Mouse (Mus musculus): ENCODE measurements around the gene Rab3il1.

The Rab3il1 gene

GRCm38 (mm10) chr19:10013348-10013747 is 11.9 kb downstream of the Rab3il1 start:
- no peak for DNase-seq (ENCODE audit: low spot score in 2 of 2)

DNA sequence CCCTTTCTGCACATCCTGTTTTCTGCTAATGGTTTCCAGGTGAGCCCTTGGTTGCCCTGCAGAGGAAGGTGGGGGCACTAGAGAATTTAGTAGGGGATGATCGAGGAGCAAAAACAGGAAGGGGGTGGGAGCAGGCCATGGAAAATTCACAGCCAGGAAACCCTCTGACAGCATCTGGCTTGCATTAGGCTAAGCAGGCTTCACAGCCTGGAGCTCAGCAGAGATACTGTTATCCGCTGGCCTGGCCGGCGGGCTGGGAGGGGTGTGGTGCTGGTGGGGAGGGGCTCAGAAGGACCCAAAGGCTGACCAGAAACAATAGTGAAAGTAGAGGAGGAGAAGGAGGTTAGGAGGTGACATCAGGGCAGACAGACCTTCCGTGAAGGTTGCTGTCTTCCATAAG is 12.4 kb downstream of the Rab3il1 start:
- DNase-seq (ENCODE audit: low spot score in 2 of 2): no peak

DNA sequence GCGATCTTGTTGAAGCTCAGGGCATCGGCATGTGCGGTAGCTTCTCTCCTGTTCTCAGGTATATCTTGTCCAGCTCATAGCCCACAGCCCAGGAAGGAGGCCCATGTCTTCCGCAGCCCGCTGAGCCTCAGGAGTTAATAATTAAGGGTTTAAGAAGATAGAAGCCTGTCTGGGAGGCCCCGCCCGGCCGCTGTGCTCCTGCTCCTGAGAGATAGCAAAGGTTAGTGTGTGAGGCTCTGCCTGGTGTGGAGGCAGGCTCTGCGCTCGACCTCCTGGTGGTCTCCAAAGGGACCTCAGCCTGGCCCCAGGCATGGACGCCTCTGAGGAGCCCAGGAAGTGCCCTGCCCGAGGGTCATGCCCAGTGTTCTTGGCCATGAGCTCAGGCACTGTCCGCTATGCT is 13.4 kb downstream of the Rab3il1 start:
- no peak for DNase-seq (ENCODE audit: low spot score in 2 of 2)

DNA sequence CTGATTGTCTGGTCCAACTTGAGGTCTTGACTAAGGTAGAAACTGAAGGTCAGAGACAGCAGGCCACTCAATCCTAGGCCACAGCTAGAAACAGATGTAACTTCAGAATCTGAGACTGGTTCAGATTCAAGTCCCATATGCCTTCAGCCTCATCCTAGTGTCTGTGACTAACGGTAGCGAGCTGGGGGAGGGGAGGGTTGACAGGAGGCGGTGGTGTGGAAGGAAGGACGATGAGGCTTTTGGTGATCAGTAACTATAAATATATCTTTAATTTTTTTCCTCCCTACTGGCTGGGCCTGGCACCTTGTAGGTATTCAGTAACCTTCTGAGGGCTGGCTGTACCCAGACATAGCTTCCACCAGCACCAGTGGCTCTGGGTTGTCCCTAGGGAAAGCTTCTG is 14.0 kb downstream of the Rab3il1 start:
- DNase-seq (ENCODE audit: low spot score in 2 of 2): no peak

DNA sequence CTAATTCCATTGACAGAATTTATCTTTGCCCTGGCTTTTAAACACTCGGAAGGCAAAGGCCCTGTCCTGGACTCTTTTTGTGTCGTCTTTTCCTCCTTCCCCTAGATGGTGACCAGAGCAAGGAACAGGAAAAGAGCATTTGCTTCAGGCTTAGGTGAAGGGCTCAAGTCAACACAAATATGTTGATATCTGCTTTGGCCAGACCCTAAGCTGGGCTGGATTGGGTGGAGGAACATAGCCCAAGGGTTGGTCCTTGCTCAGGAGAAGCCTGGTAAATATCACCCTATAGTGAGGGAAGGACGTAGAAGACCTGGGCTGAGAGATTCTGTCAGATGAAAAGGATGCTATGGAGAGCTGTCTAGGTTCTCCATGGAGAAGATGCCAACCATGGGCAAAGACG is 14.7 kb downstream of the Rab3il1 start:
- no peak for DNase-seq (ENCODE audit: low spot score in 2 of 2)

DNA sequence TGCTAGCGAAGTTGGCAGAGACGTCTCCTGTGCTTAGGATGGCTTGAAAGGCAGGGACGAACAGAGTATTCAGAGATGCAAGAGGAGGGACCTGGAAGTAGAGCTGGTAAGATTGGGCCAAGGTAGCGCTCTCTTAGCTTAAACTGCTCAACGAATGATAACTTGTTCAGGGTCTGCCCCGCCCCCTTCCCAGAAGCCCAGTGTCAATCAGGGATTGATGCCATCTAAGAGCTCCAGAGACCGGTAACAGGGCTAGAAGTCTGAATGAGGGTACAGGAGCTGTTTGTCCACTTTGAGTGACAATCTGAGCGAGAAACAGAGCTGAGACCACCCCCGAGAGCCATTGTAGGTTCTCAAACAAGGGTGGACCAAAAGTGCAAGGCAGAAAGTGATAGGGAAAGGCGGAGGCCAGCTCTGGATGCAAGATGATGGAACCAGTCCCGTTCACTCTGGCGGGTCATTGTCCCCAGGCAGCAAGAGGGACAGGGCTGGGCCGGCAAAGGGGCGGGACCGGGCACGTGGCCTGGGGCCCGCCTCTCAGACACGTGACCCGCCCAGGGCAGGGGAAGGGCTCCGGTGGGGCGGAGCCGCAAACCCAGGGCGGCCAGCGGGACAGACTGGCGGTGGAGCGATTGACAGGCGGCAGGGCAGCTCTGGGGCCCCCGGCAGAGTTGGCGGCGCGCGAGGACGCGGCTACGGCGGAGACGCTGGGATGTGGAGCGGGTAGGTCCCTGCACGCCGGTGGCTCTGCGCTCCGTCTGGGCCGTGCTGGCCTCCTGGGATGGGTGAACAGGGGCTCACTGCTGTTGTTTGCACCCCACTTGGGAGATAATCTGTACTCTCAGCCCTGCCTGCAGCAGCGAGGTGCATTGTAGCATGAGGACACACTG is 16.4 kb downstream of the Rab3il1 start:
- DNase-seq (ENCODE audit: low spot score in 2 of 2): peak; percentile 63 to 79

DNA sequence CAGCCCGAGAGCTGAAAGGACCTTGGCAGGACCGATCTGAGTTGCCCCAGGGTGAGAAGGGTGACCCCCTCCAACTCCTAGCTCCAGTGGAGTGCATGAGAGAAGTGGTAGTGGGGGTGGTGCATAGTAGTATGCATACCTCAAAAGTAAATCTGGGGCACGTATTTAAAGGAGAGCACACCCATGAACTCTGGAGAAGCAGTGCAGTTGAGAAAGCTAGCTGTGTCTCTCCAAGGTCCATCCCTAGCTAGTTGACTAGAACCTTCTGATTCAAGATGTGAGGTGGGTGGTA is 17.0 kb downstream of the Rab3il1 start:
- DNase-seq (ENCODE audit: low spot score in 2 of 2): no peak

GRCm38 (mm10) chr19:10019214-10019760 is 17.8 kb downstream of the Rab3il1 start:
- no peak for DNase-seq (ENCODE audit: low spot score in 2 of 2)

- no peak for DNase-seq (ENCODE audit: low spot score in 2 of 2)
Observed at GRCm38 (mm10) chr19:10021981-10022380, 20.5 kb downstream of the Rab3il1 start.

DNA sequence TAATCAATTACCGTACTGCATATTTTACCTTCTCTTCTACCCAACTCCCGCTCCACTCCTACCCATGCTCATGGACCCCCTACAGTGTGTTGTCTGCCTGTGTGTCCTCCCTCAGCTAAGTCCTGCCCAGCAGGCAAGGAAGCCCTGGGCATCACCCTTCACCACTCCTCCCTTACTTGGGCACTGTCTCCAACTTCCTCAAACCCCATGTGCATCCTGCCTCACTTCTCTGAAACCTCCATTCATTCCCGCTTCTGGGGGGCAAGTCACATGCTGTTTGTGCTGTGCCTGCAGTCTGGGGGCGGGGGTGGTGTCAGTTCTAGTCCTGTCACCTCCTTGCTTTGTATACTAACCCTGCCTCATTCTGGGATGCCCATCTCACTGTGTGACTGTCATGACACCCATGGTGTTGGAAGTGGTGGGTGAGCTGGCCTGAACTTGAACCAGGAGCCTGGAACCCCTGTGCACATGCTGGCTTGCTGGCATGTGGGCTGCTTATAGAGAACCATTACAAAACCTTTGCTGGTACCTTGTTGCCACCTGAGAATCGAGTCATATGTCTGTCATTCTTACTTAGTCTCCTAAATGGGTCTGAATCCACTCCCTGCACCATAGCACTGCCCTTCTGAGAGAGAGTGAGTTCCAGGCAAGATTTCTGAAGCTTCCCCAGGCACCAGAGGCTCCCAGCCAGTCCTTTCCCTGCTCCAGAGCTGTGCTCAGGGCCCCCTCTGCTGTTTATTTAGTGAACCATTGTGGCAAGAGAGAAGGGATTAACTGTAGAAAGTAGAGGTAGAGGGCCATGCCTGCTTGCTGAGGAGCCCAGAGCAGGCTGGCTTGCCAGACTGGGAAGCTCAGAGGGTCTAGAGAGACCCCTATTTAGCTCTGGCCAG is 21.2 kb downstream of the Rab3il1 start:
- DNase-seq (ENCODE audit: low spot score in 2 of 2): no peak

DNA sequence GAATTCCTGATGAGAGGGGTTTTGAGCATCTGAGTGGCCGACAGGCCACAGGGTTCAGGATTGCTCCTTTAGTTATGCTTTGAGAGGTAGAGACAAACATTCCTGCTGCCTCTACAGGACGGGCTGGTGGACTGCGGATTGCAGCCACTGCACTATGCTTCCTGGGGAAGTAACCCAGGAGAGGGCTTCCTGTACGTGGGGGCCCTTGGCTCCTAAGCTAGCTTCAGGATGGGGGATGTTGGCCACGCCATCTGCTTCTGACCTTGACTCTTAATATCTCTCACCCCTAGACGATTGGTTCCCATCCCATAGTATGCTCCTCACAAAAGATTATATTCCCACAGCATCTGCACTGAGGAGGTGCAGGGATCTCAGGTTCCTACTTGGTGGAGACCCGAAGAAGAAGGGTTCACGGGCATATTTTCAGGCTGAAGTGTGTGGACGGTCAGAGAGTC is 21.9 kb downstream of the Rab3il1 start:
- no peak for DNase-seq (ENCODE audit: low spot score in 2 of 2)

GRCm38 (mm10) chr19:10025169-10025875 is 23.9 kb downstream of the Rab3il1 start:
- DNase-seq (ENCODE audit: low spot score in 2 of 2): peak in 1 of 2 experiments; percentile 62

GRCm38 (mm10) chr19:10029746-10030145 is 28.3 kb downstream of the Rab3il1 start:
- no peak for DNase-seq (ENCODE audit: low spot score in 2 of 2)

DNA sequence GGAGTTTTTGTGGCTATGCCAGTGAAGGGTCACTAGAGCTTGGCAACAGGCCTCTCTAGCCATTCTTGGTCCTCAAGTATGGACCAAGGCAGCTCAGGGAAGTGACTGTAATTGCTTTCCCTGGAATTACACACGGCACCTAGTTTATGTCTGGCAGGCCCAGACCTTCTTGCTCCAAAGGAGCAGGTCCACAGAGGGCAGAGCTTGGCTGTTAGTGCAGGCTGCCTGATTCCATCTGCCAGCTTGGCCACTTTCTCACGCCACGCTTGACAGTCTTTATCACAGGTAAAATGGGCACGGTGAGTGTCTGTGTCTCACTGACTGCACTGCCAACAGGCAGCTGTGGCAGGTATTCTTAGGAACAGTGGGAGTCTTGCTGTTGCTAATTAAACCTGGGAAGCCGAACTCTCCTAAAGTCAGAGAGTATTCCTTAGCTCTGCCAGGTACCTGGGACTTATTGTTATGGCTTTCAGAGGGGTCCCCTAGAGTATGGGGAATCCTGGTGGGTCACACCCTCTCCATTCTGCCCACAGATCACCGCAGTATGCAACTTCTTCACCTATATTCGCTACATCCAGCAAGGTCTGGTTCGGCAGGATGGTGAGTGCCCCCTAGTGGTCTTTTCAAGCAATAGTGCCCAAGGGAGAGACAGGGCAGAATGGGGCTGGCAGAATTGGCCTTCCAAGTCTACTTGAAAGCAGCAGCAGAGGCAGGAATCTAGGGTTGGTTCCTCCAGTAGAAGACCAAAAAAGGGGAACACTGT is 31.9 kb downstream of the Rab3il1 start:
- peak in 1 of 2 experiments; percentile 42 for DNase-seq (ENCODE audit: low spot score in 2 of 2)

DNA sequence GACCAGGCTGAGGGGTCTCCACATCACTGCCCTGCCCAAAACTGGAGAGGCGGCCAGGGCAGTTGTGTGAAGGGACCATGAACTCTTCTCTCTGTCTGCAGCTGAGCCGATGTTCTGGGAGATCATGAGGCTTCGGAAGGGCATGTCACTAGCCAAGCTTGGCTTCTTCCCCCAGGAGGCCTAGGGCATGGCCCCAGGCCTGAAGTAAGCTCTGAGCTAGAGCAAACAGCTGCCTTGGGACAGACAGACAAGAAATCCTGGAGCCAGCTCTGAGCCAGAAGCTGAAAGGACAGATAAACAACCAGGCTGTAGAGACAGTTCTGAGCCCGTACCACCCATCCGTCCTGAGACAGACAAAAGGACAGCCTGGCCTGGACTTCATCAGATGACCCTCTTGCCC is 32.9 kb downstream of the Rab3il1 start:
- no peak for DNase-seq (ENCODE audit: low spot score in 2 of 2)

- peak; percentile 66 to 83 for DNase-seq (ENCODE audit: low spot score in 2 of 2)
Observed at GRCm38 (mm10) chr19:10034785-10035447, 33.4 kb downstream of the Rab3il1 start.

DNA sequence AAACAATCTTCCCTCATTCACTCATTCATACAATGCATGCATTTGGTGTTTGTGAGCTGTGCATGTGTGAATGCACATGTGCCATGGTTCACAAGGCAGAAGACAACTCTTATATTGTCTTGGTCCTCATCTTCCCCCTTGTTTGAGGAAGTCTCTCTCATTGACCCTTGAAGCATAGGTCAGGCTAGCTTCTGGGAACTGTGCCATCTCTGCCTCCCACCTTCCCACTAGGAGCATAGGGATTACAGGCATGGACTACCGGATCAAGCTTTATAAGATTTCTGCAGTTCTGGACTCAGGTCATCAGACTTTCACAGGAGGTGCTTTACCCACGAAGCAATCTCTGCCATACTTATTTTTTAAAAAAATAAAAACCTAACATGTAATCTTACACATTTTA is 36.1 kb downstream of the Rab3il1 start:
- no peak for DNase-seq (ENCODE audit: low spot score in 2 of 2)

- no peak for DNase-seq (ENCODE audit: low spot score in 2 of 2)
Observed at GRCm38 (mm10) chr19:10038364-10038763, 36.9 kb downstream of the Rab3il1 start.

DNA sequence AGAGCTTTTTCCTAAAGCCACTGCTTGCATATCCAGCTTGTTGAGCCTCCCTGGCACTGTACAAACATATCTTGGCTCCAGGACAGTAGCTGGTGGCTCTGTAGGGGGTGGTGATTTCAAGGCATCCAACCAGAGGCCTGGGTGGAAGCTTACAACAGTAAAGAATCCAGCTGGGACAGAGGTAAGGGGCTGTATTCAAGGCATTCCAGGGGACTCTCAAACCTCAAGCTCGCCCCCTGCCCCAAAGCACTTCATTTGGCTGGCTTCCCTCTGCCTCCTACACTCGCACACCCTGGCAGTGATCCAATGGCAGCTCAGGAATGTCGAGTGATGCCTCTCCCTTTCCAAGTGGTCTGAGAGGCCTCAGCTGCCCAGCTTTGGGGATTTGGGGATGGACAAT is 37.4 kb downstream of the Rab3il1 start:
- no peak for DNase-seq (ENCODE audit: low spot score in 2 of 2)

DNA sequence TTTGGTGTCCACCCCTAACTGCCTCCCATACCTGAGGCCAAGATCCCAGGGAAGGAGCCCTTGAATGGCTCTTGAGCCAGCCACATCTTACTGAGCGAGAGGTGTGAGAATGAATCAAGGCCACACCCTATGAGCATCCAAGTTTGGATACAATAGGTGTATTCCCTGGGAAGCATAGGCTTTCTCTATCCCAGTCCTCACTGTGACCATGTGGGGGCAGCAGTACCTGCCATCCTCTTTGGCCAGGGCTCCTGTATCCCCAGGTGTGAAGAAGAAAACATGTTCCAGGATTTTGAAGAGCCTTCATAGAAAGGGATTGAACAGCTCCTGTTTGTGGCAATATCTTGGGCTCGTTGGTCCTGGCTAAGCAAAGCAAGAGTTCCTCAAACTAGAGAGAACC is 38.1 kb downstream of the Rab3il1 start:
- no peak for DNase-seq (ENCODE audit: low spot score in 2 of 2)
